Mouse (Mus musculus): ENCODE data around the gene Rinl. TPM values are rescaled to one million over a fixed set of nuclear protein-coding genes. Genes with fewer than 3 reads are reported as not detected.

Rinl gene
- polyA plus RNA-seq, 1 experiment: 0.12 TPM

GRCm38 (mm10) chr7:28821261-28821831, 32.6 kb downstream of the Rinl start:
- H3K36me3 ChIP-seq (ENCODE audit: control insufficient read depth, insufficient read depth): peaks cover 53% of the 10 kb centered on the region
- H3K4me3 ChIP-seq: no peak overlapping the region
- H3K79me2 ChIP-seq (ENCODE audit: control insufficient read depth, insufficient read depth): peaks cover 21% of the 10 kb centered on the region
- peak overlapping the region; percentile 51 for H3K4me2 ChIP-seq (ENCODE audit: low read depth)
- H3K27me3 ChIP-seq (ENCODE audit: control insufficient read depth, insufficient read depth, insufficient read length): no peaks in the 10 kb centered on the region
- no peak for TF ChIP-seq CEBPB (IDR thresholded peaks at IDR 0.05; ENCODE audit: insufficient read depth, poor library complexity, severe bottlenecking)
- no peak for TF ChIP-seq TCF12 (IDR thresholded peaks at IDR 0.05; ENCODE audit: insufficient read depth, poor library complexity, severe bottlenecking)
- TF ChIP-seq E2F4 (IDR thresholded peaks at IDR 0.05; ENCODE audit: insufficient read depth): no peak
- no peak for TF ChIP-seq REST (IDR thresholded peaks at IDR 0.05; ENCODE audit: insufficient read depth, insufficient read length)
- TF ChIP-seq MAX (IDR thresholded peaks at IDR 0.05; ENCODE audit: low read depth): no peak
- TF ChIP-seq POLR2AphosphoS2 (IDR thresholded peaks at IDR 0.05; ENCODE audit: insufficient read length, low read depth): peak; percentile 44
- TF ChIP-seq MYOG (IDR thresholded peaks at IDR 0.05; ENCODE audit: control insufficient read depth in 1 of 3, insufficient read depth in 1 of 3, insufficient read length in 2 of 3, low read depth in 2 of 3): peak in 1 of 3 experiments; percentile 75
- TF ChIP-seq SRF (IDR thresholded peaks at IDR 0.05; ENCODE audit: control insufficient read depth, insufficient read length, low read depth): no peak
- TF ChIP-seq MYOD1 (IDR thresholded peaks at IDR 0.05; ENCODE audit: control insufficient read depth in 1 of 3, insufficient read length in 2 of 3, low read depth in 2 of 3): peak in 2 of 3 experiments; percentile 52 to 75
- TF ChIP-seq TCF3 (IDR thresholded peaks at IDR 0.05; ENCODE audit: insufficient read length, low read depth): no peak
- TF ChIP-seq USF1 (IDR thresholded peaks at IDR 0.05; ENCODE audit: low read depth): no peak
- TF ChIP-seq POLR2A (IDR thresholded peaks at IDR 0.05; ENCODE audit: insufficient read length, low read depth): peak; percentile 22
- no peak overlapping the region for H3ac ChIP-seq (ENCODE audit: control insufficient read depth, insufficient read length)

GRCm38 (mm10) chr7:28822556-28822955, 33.8 kb downstream of the Rinl start:
- Histone ChIP-seq H3K4me3 (no peak overlapping the region), H3K79me2 (ENCODE audit: control insufficient read depth, insufficient read depth) (peaks cover 9% of the 10 kb centered on the region), H3K27me3 (ENCODE audit: control insufficient read depth, insufficient read depth, insufficient read length) (no peaks in the 10 kb centered on the region), H3K36me3 (ENCODE audit: control insufficient read depth, insufficient read depth) (peaks cover 41% of the 10 kb centered on the region), H3K4me2 (ENCODE audit: low read depth) (no peak overlapping the region), H3ac (ENCODE audit: control insufficient read depth, insufficient read length) (no peak overlapping the region)
- TF ChIP-seq POLR2A (IDR thresholded peaks at IDR 0.05; ENCODE audit: insufficient read length, low read depth) (peak; percentile 14), E2F4 (IDR thresholded peaks at IDR 0.05; ENCODE audit: insufficient read depth) (no peak), MYOD1 (IDR thresholded peaks at IDR 0.05; ENCODE audit: control insufficient read depth in 1 of 3, insufficient read length in 2 of 3, low read depth in 2 of 3) (no peak), REST (IDR thresholded peaks at IDR 0.05; ENCODE audit: insufficient read depth, insufficient read length) (no peak), TCF12 (IDR thresholded peaks at IDR 0.05; ENCODE audit: insufficient read depth, poor library complexity, severe bottlenecking) (no peak), CEBPB (IDR thresholded peaks at IDR 0.05; ENCODE audit: insufficient read depth, poor library complexity, severe bottlenecking) (no peak)

GRCm38 (mm10) chr7:28822993-28823903, 34.5 kb downstream of the Rinl start:
- peaks cover 4% of the 10 kb centered on the region for H3K79me2 ChIP-seq (ENCODE audit: control insufficient read depth, insufficient read depth)
- no peak overlapping the region for H3ac ChIP-seq (ENCODE audit: control insufficient read depth, insufficient read length)
- TF ChIP-seq POLR2A (IDR thresholded peaks at IDR 0.05; ENCODE audit: insufficient read length, low read depth) (peak; percentile 22), MAX (IDR thresholded peaks at IDR 0.05; ENCODE audit: low read depth) (no peak), POLR2AphosphoS2 (IDR thresholded peaks at IDR 0.05; ENCODE audit: insufficient read length, low read depth) (peak; percentile 88)
- H3K27me3 ChIP-seq (ENCODE audit: control insufficient read depth, insufficient read depth, insufficient read length): no peaks in the 10 kb centered on the region
- H3K4me3 ChIP-seq: no peak overlapping the region
- H3K4me2 ChIP-seq (ENCODE audit: low read depth): no peak overlapping the region
- H3K36me3 ChIP-seq (ENCODE audit: control insufficient read depth, insufficient read depth): peaks cover 34% of the 10 kb centered on the region

GRCm38 (mm10) chr7:28823932-28824331, 35.2 kb downstream of the Rinl start:
- Histone ChIP-seq H3K36me3 (ENCODE audit: control insufficient read depth, insufficient read depth) (peaks cover 33% of the 10 kb centered on the region), H3ac (ENCODE audit: control insufficient read depth, insufficient read length) (no peak overlapping the region), H3K79me2 (ENCODE audit: control insufficient read depth, insufficient read depth) (peaks cover 4% of the 10 kb centered on the region), H3K27me3 (ENCODE audit: control insufficient read depth, insufficient read depth, insufficient read length) (no peaks in the 10 kb centered on the region), H3K4me3 (no peak overlapping the region), H3K4me2 (ENCODE audit: low read depth) (no peak overlapping the region)
- TF ChIP-seq MYOD1 (IDR thresholded peaks at IDR 0.05; ENCODE audit: control insufficient read depth in 1 of 3, insufficient read length in 2 of 3, low read depth in 2 of 3): peak in 2 of 3 experiments; percentile 45 to 46
- TF ChIP-seq SRF (IDR thresholded peaks at IDR 0.05; ENCODE audit: control insufficient read depth, insufficient read length, low read depth): no peak
- TF ChIP-seq TCF12 (IDR thresholded peaks at IDR 0.05; ENCODE audit: insufficient read depth, poor library complexity, severe bottlenecking): peak; percentile 4

GRCm38 (mm10) chr7:28824941-28825685, 36.3 kb downstream of the Rinl start, which contains the start of gene Ech1:
Ech1 (plus strand) TSS chr7:28825217.
- Histone ChIP-seq H3K4me3 (peak within 1 kb of the TSS; percentile 34), H3K4me2 (ENCODE audit: low read depth) (peak within 1 kb of the TSS; percentile 85), H3K36me3 (ENCODE audit: control insufficient read depth, insufficient read depth) (peaks cover 24% of the 10 kb centered on the region), H3K27me3 (ENCODE audit: control insufficient read depth, insufficient read depth, insufficient read length) (no peaks in the 10 kb centered on the region), H3ac (ENCODE audit: control insufficient read depth, insufficient read length) (no peak within 1 kb of the TSS), H3K79me2 (ENCODE audit: control insufficient read depth, insufficient read depth) (no peaks in the 10 kb centered on the region)
- TF ChIP-seq REST (IDR thresholded peaks at IDR 0.05; ENCODE audit: insufficient read depth, insufficient read length): no peak
- TF ChIP-seq SRF (IDR thresholded peaks at IDR 0.05; ENCODE audit: control insufficient read depth, insufficient read length, low read depth): no peak
- TF ChIP-seq MYOG (IDR thresholded peaks at IDR 0.05; ENCODE audit: control insufficient read depth in 1 of 3, insufficient read depth in 1 of 3, insufficient read length in 2 of 3, low read depth in 2 of 3): no peak
- peak; percentile 59 for TF ChIP-seq POLR2A (IDR thresholded peaks at IDR 0.05; ENCODE audit: insufficient read length, low read depth)
- peak; percentile 46 for TF ChIP-seq POLR2AphosphoS2 (IDR thresholded peaks at IDR 0.05; ENCODE audit: insufficient read length, low read depth)
